Mouse (Mus musculus): ENCODE results near the gene Igsf9b. TPM values are rescaled to one million over a fixed set of nuclear protein-coding genes. Genes with fewer than 3 reads are reported as not detected.

Igsf9b gene
- polyA plus RNA-seq, 1 experiment, result not detected

- no peak overlapping the region for H3K27ac ChIP-seq (ENCODE audit: insufficient read depth, low read depth, low read length)
- no peak overlapping the region for H3K4me3 ChIP-seq (ENCODE audit: insufficient read depth, low read length)
- H3K4me1 ChIP-seq (ENCODE audit: control insufficient read depth, insufficient read depth, low read length), result no peaks in the 10 kb centered on the region
- no peak for TF ChIP-seq CTCF (IDR thresholded peaks at IDR 0.05; ENCODE audit: low read depth, low read length)
- TF ChIP-seq POLR2A (IDR thresholded peaks at IDR 0.05; ENCODE audit: borderline replicate concordance, low read depth, low read length), result no peak
Observed at GRCm38 (mm10) chr9:27322277-27322676, 23.3 kb downstream of the Igsf9b start.

- H3K27ac ChIP-seq (ENCODE audit: insufficient read depth, low read depth, low read length), result no peak overlapping the region
- H3K4me3 ChIP-seq (ENCODE audit: insufficient read depth, low read length), result no peak overlapping the region
- H3K4me1 ChIP-seq (ENCODE audit: control insufficient read depth, insufficient read depth, low read length), result no peaks in the 10 kb centered on the region
- no peak for TF ChIP-seq POLR2A (IDR thresholded peaks at IDR 0.05; ENCODE audit: borderline replicate concordance, low read depth, low read length)
- TF ChIP-seq CTCF (IDR thresholded peaks at IDR 0.05; ENCODE audit: low read depth, low read length), result no peak
Observed at GRCm38 (mm10) chr9:27323412-27323811, 24.4 kb downstream of the Igsf9b start.

GRCm38 (mm10) chr9:27325920-27326319, 26.9 kb downstream of the Igsf9b start:
- H3K4me1 ChIP-seq (ENCODE audit: control insufficient read depth, insufficient read depth, low read length), result no peaks in the 10 kb centered on the region
- H3K27ac ChIP-seq (ENCODE audit: insufficient read depth, low read depth, low read length), result no peak overlapping the region
- H3K4me3 ChIP-seq (ENCODE audit: insufficient read depth, low read length), result no peak overlapping the region
- no peak for TF ChIP-seq CTCF (IDR thresholded peaks at IDR 0.05; ENCODE audit: low read depth, low read length)
- no peak for TF ChIP-seq POLR2A (IDR thresholded peaks at IDR 0.05; ENCODE audit: borderline replicate concordance, low read depth, low read length)

GRCm38 (mm10) chr9:27327558-27327957, 28.6 kb downstream of the Igsf9b start:
- H3K4me1 ChIP-seq (ENCODE audit: control insufficient read depth, insufficient read depth, low read length), result no peaks in the 10 kb centered on the region
- H3K27ac ChIP-seq (ENCODE audit: insufficient read depth, low read depth, low read length), result no peak overlapping the region
- TF ChIP-seq CTCF (IDR thresholded peaks at IDR 0.05; ENCODE audit: low read depth, low read length), result no peak
- H3K4me3 ChIP-seq (ENCODE audit: insufficient read depth, low read length), result no peak overlapping the region

- Histone ChIP-seq H3K4me3 (ENCODE audit: insufficient read depth, low read length) (no peak overlapping the region), H3K27ac (ENCODE audit: insufficient read depth, low read depth, low read length) (no peak overlapping the region), H3K4me1 (ENCODE audit: control insufficient read depth, insufficient read depth, low read length) (no peaks in the 10 kb centered on the region)
- TF ChIP-seq CTCF (IDR thresholded peaks at IDR 0.05; ENCODE audit: low read depth, low read length), result no peak
- no peak for TF ChIP-seq POLR2A (IDR thresholded peaks at IDR 0.05; ENCODE audit: borderline replicate concordance, low read depth, low read length)
Observed at GRCm38 (mm10) chr9:27330374-27330773, 31.4 kb downstream of the Igsf9b start.

- Histone ChIP-seq H3K4me1 (ENCODE audit: control insufficient read depth, insufficient read depth, low read length) (no peaks in the 10 kb centered on the region), H3K4me3 (ENCODE audit: insufficient read depth, low read length) (no peak overlapping the region), H3K27ac (ENCODE audit: insufficient read depth, low read depth, low read length) (no peak overlapping the region)
- no peak for TF ChIP-seq CTCF (IDR thresholded peaks at IDR 0.05; ENCODE audit: low read depth, low read length)
- TF ChIP-seq POLR2A (IDR thresholded peaks at IDR 0.05; ENCODE audit: borderline replicate concordance, low read depth, low read length), result no peak
Observed at GRCm38 (mm10) chr9:27331538-27331937, 32.5 kb downstream of the Igsf9b start.

- Histone ChIP-seq H3K27ac (ENCODE audit: insufficient read depth, low read depth, low read length) (no peak overlapping the region), H3K4me1 (ENCODE audit: control insufficient read depth, insufficient read depth, low read length) (no peaks in the 10 kb centered on the region), H3K4me3 (ENCODE audit: insufficient read depth, low read length) (no peak overlapping the region)
- TF ChIP-seq CTCF (IDR thresholded peaks at IDR 0.05; ENCODE audit: low read depth, low read length) (no peak), POLR2A (IDR thresholded peaks at IDR 0.05; ENCODE audit: borderline replicate concordance, low read depth, low read length) (no peak)
Observed at GRCm38 (mm10) chr9:27334895-27335294, 35.9 kb downstream of the Igsf9b start.

- TF ChIP-seq POLR2A (IDR thresholded peaks at IDR 0.05; ENCODE audit: borderline replicate concordance, low read depth, low read length) (no peak), CTCF (IDR thresholded peaks at IDR 0.05; ENCODE audit: low read depth, low read length) (no peak)
- H3K4me1 ChIP-seq (ENCODE audit: control insufficient read depth, insufficient read depth, low read length), result no peaks in the 10 kb centered on the region
- H3K4me3 ChIP-seq (ENCODE audit: insufficient read depth, low read length), result no peak overlapping the region
- no peak overlapping the region for H3K27ac ChIP-seq (ENCODE audit: insufficient read depth, low read depth, low read length)
Observed at GRCm38 (mm10) chr9:27336962-27337636, 38.1 kb downstream of the Igsf9b start.

- Histone ChIP-seq H3K4me3 (ENCODE audit: insufficient read depth, low read length) (no peak overlapping the region), H3K4me1 (ENCODE audit: control insufficient read depth, insufficient read depth, low read length) (no peaks in the 10 kb centered on the region), H3K27ac (ENCODE audit: insufficient read depth, low read depth, low read length) (no peak overlapping the region)
- TF ChIP-seq POLR2A (IDR thresholded peaks at IDR 0.05; ENCODE audit: borderline replicate concordance, low read depth, low read length), result no peak
- TF ChIP-seq CTCF (IDR thresholded peaks at IDR 0.05; ENCODE audit: low read depth, low read length), result no peak
Observed at GRCm38 (mm10) chr9:27339168-27339567, 40.2 kb downstream of the Igsf9b start.

- H3K4me1 ChIP-seq (ENCODE audit: control insufficient read depth, insufficient read depth, low read length), result no peaks in the 10 kb centered on the region
- H3K4me3 ChIP-seq (ENCODE audit: insufficient read depth, low read length), result no peak overlapping the region
- H3K27ac ChIP-seq (ENCODE audit: insufficient read depth, low read depth, low read length), result no peak overlapping the region
- TF ChIP-seq POLR2A (IDR thresholded peaks at IDR 0.05; ENCODE audit: borderline replicate concordance, low read depth, low read length), result no peak
- no peak for TF ChIP-seq CTCF (IDR thresholded peaks at IDR 0.05; ENCODE audit: low read depth, low read length)
Observed at GRCm38 (mm10) chr9:27346541-27347269, 47.7 kb downstream of the Igsf9b start.
